Mouse (Mus musculus) ovary, postnatal 36 days (tissue): Measurements from ENCODE around the gene Ebf1.

Experiments
- DNase-seq: peaks from one replicate; pipeline ENCODE4 v3.0.0; 2022; ENCODE audit warnings: low spot score, mixed read lengths

The Ebf1 gene

DNA sequence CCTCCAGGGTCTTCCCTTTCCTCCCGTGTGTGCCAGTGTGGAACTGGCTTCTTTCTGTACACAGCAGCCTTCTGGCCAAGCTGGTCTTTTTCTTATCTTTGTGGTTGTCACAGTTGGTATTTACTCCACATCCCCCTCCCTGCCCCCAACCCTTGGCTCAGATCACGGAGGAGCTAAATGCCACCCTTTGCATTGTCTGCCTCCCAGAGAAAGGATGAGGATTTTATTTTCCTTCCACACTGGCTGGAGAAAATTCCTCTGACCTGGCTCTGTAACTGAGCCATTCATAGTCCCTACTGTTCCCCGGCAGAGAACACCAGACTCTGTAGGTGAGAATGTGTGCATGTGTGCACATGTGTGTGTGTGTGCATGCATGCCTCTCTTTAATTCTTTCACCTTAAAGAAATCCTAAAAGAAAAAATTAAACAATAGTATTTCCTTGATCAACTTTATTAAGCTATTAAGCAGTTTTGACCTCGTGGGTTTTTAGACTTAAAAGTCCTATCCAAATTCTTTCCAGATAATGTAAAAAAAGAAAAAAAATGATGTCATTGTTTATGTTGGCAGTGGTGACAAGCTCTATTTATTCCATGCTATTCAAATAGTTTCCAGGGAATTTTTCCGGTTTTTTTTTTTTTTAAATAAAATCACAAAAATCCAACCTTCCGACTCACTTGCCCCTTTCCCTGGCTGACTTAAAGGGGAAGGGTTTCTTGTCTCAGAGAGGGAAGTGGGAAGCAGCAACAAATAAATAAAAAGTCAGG lies 123.3 kb downstream of the Ebf1 start:
- no peak for DNase-seq

GRCm38 (mm10) chr11:44741042-44741491 lies 124.0 kb downstream of the Ebf1 start:
- no peak for DNase-seq

DNA sequence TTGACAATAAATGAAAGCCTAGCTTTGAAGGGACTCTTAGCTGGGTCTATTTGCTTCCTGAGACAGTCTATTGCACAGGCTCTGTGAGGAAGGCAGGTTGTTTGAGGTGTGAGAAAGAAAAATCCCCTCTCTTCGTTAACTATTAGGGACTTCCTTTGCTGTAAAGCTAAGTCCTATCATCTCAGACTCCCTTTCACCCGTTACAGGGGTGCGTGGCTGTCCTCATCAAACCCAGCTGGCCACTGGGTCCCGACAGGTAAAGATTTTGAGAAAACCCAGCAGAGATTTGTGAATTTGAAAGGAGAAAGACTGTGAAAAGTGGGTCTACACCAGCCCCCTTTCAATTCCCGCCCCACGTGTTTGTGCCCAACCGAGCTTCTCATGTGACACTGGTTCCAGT lies 127.3 kb downstream of the Ebf1 start:
- no peak for DNase-seq

- no peak for DNase-seq
Measured at GRCm38 (mm10) chr11:44745946-44746345, 128.8 kb downstream of the Ebf1 start.

DNA sequence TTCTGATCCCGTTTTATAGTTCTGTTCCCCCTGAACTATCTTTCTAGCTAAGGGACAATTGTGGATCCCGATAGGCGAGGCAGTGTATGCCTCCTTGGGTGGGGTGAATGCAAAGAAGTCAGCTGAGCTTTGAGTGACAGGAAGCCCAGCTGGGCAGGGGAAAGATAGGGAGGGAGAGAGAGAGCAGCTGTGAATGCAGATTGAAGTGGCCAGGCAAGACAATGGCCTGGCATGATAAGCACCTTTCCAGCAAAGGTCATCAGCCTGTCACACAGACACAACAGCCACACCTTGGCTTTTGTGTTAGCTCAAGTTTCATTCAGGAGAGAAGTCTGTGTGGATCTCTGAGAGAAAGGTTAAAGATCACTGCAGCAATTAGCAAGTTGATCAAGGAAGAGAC lies 129.6 kb downstream of the Ebf1 start:
- DNase-seq = no peak

- no peak for DNase-seq
Measured at GRCm38 (mm10) chr11:44749309-44749708, 132.2 kb downstream of the Ebf1 start.

- no peak for DNase-seq
Measured at GRCm38 (mm10) chr11:44754336-44754735, 137.2 kb downstream of the Ebf1 start.

GRCm38 (mm10) chr11:44756321-44756720 lies 139.2 kb downstream of the Ebf1 start:
- no peak for DNase-seq

DNA sequence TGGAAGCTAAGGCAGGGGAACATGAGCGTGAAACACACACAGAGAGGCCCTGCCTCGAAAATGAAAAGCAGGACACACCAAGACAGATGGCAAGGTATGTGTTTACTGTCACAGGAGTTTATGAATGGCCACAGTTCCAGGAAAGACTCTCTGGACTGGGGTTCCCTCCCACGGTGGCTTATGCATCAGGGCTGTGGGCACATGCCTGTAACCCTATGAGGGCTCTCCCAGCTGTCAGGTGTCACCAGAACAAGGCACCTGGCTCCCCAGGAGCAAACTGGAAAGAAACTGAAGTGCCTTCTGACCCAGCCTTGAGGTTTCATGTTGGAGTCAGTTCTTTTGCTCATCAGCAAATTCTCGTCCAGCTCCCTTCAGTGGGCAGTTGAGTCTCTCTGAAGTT lies 141.7 kb downstream of the Ebf1 start:
- no peak for DNase-seq

DNA sequence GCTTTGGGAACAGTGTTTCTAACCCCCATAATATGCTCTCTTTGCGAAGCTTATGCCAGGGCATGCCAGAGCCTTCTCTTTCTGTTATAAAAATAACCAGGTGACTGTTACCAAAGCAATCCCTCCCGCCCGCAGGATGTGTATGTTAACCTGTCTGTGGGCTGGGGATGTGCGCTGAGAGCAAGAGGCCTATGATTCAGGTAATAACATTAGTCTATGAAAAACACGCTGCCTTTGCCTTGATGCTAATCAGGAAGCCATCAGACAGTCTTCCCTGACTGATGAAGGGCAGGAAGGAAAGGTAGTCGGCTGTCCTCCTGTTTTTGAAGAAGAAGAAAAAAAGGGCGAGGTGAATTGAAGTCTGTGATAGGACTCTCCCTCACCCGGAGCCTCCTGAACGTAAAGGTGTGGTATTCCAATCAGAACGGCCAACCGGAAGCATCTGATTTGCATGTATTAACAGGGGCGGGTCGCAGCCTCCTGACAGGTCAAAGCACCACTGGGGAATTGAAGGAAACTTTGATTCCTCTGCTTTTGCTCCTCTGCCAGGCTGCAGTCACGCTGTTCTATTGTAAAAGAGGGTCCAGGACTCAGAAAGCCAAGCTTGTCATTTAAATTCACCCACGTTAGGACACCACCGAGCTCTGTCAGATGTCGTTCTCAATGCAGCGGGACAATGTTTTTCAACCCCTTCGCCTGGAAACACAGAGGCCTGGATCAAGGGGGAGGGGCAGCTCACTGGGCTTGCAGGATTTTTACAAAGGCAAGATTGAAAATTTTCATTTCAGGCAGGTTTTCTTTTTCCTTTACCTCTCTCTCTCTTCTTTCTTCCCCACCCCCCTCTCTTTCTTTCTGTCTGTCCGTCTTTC lies 144.2 kb downstream of the Ebf1 start:
- no peak for DNase-seq

GRCm38 (mm10) chr11:44763992-44764835 lies 147.1 kb downstream of the Ebf1 start:
- DNase-seq = no peak

GRCm38 (mm10) chr11:44764988-44765387 lies 147.9 kb downstream of the Ebf1 start:
- DNase-seq = no peak

DNA sequence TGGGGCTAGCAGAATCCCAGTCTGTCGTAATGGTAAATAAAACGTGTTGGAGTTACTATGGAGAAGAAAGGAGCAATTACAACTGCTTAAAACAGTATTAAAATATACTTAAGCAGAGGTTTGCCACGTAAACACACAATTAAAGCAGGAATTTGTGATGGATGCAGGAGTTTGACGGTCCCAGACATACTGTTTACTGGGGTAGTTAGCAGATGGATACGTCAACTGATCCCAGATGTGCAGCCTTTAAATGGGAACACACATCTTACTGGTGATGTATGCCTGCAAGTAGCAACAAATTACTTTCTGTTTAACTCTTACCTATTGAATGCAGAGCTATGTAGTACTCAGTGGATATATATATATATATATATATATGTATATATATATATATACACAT lies 149.1 kb downstream of the Ebf1 start:
- DNase-seq = no peak

DNA sequence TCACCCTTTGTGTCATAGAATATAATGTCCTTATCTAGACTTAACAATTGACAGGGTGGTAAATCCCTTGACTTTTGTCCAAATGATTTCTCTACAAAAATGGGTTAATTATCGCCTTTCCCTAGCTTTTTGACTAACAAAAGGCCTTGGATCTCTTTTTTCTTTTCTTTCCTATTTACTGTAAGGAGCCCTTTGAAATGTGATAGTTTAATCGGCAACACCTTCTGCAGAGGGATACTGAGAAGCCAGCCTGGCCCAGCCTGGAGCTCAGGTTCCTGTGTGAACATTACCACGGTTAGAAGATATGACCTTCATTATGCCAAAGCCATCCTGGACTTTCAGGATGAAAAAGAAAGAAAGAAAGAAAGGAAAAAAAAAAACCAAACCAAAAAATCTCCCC lies 150.2 kb downstream of the Ebf1 start:
- no peak for DNase-seq

DNA sequence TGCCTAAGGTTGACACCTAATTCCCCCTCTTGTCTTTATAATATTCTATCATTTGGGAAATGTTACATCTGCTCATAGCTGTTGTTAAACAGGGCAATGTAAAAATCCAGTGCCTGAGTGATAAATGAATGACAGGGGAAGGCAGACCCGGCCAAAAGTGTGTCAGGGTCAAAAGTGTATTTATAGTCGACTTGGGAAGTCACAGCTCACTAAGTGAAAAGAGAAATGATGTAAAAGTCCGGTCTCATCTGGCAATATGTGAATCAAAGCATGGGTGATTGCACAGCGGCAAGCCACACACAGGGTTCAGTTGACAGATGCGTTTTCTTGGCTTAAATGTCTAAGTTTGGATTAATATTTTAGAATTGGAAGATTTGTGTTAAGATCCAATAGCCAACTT lies 151.2 kb downstream of the Ebf1 start:
- no peak for DNase-seq

- DNase-seq = no peak
Measured at GRCm38 (mm10) chr11:44770989-44771564, 154.0 kb downstream of the Ebf1 start.

DNA sequence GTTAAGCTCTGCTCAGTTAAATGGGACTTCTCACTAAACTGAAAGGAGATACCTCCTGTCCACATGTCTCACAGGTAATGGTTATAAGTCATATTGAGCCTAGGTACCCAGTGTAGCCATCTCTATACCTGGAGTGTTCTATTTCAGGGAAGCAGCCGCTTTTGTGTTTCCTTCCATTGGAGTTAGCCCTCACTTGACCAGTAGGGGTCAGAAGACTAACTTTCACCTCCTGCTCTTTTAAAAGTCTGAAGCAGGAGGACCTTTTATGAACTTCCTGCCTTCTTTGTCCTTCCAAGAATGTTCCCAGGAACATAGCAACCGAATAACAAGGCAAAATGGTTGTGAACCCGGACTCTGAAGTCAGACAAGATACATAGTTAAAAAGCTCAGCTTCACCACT lies 157.3 kb downstream of the Ebf1 start:
- DNase-seq = no peak

DNA sequence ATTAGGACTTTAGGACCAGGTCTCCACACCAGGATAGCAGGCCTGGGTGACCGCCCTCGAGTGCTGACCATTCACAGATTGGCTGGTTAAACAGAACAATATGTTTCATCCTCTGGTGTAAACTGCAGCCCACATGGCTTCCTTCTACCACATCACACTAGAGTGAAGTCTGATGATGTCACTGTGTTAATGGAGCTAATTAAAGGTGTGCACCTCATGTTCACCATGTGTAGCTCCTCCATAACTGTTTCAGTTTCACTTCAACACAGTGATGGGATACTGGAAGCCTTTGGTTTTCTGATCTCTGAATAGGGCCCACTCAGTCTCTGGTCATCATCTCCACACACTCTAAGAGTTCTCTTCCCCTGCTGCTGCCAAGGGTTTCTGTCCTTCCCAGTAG lies 158.4 kb downstream of the Ebf1 start:
- no peak for DNase-seq

DNA sequence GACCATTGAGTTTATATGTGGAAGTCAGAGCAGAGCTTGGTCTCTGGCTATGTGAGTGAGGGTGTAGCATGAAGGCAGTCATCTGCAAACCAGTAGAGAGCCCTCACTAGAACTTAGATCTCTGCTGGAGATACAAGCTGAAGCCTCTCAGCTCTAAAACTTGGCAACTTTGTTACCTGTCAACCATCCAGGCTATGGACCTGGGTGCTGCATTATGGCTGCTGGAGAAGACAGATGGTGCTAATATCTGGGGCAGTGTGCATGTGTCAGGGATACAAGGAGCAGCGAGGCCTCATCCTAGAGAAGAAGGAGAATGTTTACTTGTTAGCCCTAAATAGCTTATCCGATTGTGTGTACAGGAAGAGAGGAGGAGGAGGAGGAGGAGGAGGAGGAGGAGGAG lies 159.4 kb downstream of the Ebf1 start:
- no peak for DNase-seq

DNA sequence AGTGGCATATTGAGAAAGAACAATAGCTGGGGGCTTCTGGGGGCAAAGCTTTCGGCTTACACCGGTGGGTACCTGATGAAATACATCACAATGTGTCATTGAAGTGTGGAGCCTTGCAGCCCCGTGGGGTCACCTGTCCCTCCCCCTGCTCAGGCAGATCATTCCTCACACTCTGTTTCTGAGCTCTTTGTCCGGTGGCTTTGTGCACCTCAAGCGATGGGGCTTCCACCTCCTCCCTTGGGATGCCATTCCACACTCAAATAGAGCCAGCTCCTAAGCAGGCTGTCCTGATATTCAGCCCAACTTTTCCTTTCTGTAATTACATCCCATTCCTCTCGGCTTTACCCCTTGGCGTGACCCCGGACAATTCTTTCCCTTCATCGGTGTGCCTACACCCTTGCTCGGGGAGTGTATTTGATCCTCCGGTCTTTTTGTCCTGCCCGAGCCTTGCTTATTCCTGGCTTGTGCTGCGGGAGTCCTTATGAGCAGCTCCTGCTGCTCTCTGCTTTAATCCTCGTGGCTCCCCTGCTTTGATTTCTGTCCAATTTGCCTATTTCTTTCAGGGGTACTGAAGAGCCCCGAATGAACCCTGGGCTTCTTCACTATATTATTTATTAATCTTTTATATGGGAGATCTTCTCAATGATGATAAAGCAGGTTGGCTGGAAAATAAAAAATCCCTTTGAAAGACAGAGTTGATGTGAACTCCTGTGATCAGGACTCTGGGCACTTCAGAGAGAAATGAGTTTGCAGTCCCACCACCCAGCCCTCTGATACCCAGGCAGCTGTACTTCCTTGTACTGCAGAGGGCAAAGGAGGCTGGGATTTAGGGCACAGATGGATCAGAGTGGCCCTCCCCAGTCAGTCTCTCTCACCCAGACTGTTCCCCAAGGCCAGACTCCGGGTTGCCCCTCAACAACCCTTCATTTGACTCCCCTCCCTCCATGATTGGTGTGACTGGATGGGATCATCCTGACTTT lies 160.5 kb downstream of the Ebf1 start:
- no peak for DNase-seq

GRCm38 (mm10) chr11:44779030-44779429 lies 161.9 kb downstream of the Ebf1 start:
- DNase-seq = no peak
